Mouse (Mus musculus): ENCODE measurements around the gene Cfd. TPM values are rescaled to one million over a fixed set of nuclear protein-coding genes. Genes with fewer than 3 reads are reported as not detected.
A peak's percentile ranks its signal among the peaks of the same experiment; 100 is the strongest.

The Cfd gene
- polyA plus RNA-seq, 1 experiment from 2014 or later: not detected

GRCm38 (mm10) chr10:79855558-79856184 lies 35.0 kb upstream of the Cfd start:
- no peak for DNase-seq (ENCODE audit: low spot score)
- H3K4me3 ChIP-seq: peak overlapping the region; percentile 99
- H3K27me3 ChIP-seq (ENCODE audit: low read depth, poor library complexity, severe bottlenecking): no peaks in the 10 kb centered on the region
- no peaks in the 10 kb centered on the region for H3K9me3 ChIP-seq (replicated peaks)
- WGBS: 3% methylated on average over 10 of the region's 10 CpGs
- peak overlapping the region; percentile 100 for H3K27ac ChIP-seq
- peaks cover 66% of the 10 kb centered on the region for H3K4me1 ChIP-seq
- H3K36me3 ChIP-seq: peaks cover 49% of the 10 kb centered on the region

DNA sequence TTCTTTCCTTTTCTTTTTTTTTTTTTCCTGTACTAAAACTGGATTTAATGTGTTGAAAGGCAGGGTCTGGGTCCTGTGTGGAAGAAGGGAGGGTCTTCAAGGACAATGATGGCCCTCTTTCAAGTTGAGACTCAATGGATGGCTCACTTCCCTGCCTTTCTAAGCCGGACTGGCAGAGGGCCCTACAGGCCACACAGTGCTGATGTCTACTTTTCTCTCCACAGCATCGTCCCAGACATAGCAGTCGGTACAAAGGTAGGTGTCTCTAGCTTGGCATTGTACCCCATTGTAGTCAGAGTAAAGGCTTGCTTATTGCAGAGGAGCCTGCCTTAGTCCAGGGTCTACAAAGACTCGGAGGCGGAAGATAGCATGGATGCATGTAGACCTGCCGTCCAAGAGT lies 34.4 kb upstream of the Cfd start:
- Histone ChIP-seq H3K4me3 (peak overlapping the region; percentile 99), H3K27ac (peak overlapping the region; percentile 14; the same call in 1 of the 2 replicates), H3K9me3 (replicated peaks) (no peaks in the 10 kb centered on the region), H3K4me1 (peaks cover 69% of the 10 kb centered on the region), H3K36me3 (peaks cover 56% of the 10 kb centered on the region), H3K27me3 (ENCODE audit: low read depth, poor library complexity, severe bottlenecking) (no peaks in the 10 kb centered on the region)
- no peak for DNase-seq (ENCODE audit: low spot score)
- 67% methylated on average over 6 of the region's 6 CpGs for WGBS

DNA sequence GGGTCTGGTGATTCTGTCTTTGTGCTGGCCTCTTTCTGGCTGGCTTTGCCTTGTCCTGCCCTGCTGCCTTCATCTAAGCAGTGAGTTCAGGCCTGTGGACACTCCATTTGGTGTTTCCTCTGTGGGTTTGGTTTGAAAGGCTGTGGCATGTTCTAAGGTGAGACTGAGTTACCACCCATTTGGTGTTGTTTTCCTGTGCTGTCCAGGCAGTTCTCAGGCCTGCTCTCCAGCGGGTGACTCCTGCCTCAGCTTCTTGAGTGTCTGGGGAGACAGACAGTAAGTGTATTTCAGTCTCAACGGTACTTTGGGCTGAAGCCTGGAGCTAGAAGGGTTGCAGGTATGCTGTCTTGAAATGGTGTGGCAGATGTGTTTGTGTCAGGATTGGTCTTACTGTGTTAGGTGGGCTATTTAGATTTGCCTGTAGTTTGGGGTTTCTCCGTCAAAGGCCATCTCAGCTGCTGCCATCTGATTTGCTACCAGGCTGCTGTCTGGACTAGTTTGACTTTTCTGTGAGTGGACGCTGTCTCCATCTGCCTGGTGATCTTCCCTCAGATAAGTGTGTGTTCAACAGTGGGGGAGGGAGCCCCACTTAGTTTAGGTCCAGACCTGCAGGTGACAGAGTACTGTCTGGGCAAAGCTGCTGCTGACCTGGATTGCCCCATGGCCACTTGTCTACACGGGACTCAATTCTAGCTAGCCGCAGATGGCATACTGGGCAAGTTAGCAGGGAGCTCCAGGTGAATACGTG lies 33.8 kb upstream of the Cfd start:
- Histone ChIP-seq H3K9me3 (replicated peaks) (no peaks in the 10 kb centered on the region), H3K27me3 (ENCODE audit: low read depth, poor library complexity, severe bottlenecking) (no peaks in the 10 kb centered on the region), H3K27ac (peak overlapping the region; percentile 14; the same call in 1 of the 2 replicates), H3K4me3 (peak overlapping the region; percentile 99), H3K36me3 (peaks cover 62% of the 10 kb centered on the region), H3K4me1 (peaks cover 63% of the 10 kb centered on the region)
- no peak for DNase-seq (ENCODE audit: low spot score)
- 77% methylated on average over 7 of the region's 7 CpGs for WGBS

- 76% methylated on average over 4 of the region's 4 CpGs for WGBS
- Histone ChIP-seq H3K27me3 (ENCODE audit: low read depth, poor library complexity, severe bottlenecking) (no peaks in the 10 kb centered on the region), H3K27ac (no peak overlapping the region), H3K9me3 (replicated peaks) (no peaks in the 10 kb centered on the region), H3K4me1 (peaks cover 58% of the 10 kb centered on the region), H3K36me3 (peaks cover 67% of the 10 kb centered on the region), H3K4me3 (peak overlapping the region; percentile 99)
- no peak for DNase-seq (ENCODE audit: low spot score)
Measured at GRCm38 (mm10) chr10:79857452-79857811, 33.2 kb upstream of the Cfd start.

DNA sequence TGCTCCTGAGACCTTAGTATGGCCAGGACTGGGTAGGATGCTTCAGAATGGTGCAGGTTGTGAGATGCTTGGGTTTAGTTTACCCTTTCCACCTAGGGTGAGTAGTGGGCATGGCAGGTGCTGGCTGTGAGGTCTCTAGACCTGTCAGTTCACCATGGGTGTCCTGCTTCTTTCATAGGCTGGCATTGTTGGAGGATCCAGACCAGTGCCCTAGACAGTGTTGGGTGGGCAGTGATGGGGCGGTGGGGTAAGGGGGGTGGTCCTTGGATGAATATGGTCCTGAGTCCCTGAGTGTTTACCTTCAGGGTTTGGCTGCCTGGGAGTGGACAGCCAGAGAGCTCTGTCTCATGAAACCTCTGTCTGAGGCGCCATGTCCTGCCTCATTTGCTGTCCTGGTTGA lies 32.8 kb upstream of the Cfd start:
- WGBS: 77% methylated on average over 2 of the region's 2 CpGs
- H3K27ac ChIP-seq: no peak overlapping the region
- H3K4me3 ChIP-seq: peak overlapping the region; percentile 99
- peaks cover 72% of the 10 kb centered on the region for H3K36me3 ChIP-seq
- peaks cover 53% of the 10 kb centered on the region for H3K4me1 ChIP-seq
- no peak for DNase-seq (ENCODE audit: low spot score)
- H3K9me3 ChIP-seq (replicated peaks): no peaks in the 10 kb centered on the region
- H3K27me3 ChIP-seq (ENCODE audit: low read depth, poor library complexity, severe bottlenecking): no peaks in the 10 kb centered on the region

- no peak for DNase-seq (ENCODE audit: low spot score)
- WGBS: 83% methylated on average over 17 of the region's 17 CpGs
- no peak overlapping the region for H3K27ac ChIP-seq
- peaks cover 47% of the 10 kb centered on the region for H3K4me1 ChIP-seq
- peaks cover 78% of the 10 kb centered on the region for H3K36me3 ChIP-seq
- no peaks in the 10 kb centered on the region for H3K9me3 ChIP-seq (replicated peaks)
- H3K27me3 ChIP-seq (ENCODE audit: low read depth, poor library complexity, severe bottlenecking): no peaks in the 10 kb centered on the region
- peak overlapping the region; percentile 99; the same call in 1 of the 2 replicates for H3K4me3 ChIP-seq
Measured at GRCm38 (mm10) chr10:79858416-79859074, 32.1 kb upstream of the Cfd start.

- Histone ChIP-seq H3K27me3 (ENCODE audit: low read depth, poor library complexity, severe bottlenecking) (no peaks in the 10 kb centered on the region), H3K9me3 (replicated peaks) (no peaks in the 10 kb centered on the region), H3K27ac (no peak overlapping the region), H3K4me1 (peaks cover 47% of the 10 kb centered on the region), H3K4me3 (peak overlapping the region; percentile 10; the same call in 1 of the 2 replicates), H3K36me3 (peaks cover 84% of the 10 kb centered on the region)
- no peak for DNase-seq (ENCODE audit: low spot score)
- WGBS: 91% methylated on average over 11 of the region's 11 CpGs
Measured at GRCm38 (mm10) chr10:79859116-79859515, 31.5 kb upstream of the Cfd start.

DNA sequence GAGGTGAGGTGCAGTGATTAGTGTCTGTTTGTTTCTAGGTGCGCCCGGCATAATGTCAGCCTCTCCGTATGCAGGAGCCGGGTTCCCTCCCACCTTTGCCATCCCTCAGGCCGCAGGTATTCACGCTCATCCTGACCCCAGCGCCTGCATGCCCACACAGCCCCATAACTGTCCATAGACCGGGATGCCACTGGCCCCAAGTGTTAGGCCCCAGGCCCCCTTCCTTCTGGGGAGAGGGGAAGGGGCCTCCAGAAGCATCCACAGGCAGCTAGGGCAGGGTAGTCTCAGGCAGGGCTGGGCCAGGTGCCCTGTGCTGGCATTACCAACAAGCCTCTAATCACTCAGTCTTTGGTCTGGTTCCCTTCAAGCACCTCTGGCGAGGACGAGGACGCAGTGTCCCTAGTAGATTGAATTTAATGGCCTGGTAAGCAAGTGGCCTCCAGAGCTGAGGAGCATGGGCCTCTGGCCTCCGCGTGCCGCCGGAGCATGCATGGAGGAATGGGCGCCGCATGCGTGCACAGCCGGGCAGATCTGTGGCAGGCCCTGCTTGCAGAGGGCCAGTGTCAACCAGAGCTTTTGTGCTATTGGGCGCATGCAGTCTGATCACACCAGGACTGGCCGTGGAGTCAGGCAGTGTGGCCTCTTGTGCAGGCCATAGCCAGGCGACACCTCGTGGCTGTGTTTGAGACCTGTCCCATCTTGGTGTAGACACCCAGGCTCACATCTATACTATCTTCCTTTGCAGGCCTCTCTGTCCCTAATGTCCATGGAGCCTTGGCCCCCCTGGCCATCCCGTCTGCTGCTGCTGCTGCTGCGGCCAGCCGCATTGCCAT lies 30.4 kb upstream of the Cfd start:
- 91% methylated on average over 26 of the region's 26 CpGs for WGBS
- Histone ChIP-seq H3K4me1 (peaks cover 46% of the 10 kb centered on the region), H3K27ac (no peak overlapping the region), H3K36me3 (peaks cover 96% of the 10 kb centered on the region), H3K27me3 (ENCODE audit: low read depth, poor library complexity, severe bottlenecking) (no peaks in the 10 kb centered on the region), H3K4me3 (peak overlapping the region; percentile 2; the same call in 1 of the 2 replicates), H3K9me3 (replicated peaks) (no peaks in the 10 kb centered on the region)
- no peak for DNase-seq (ENCODE audit: low spot score)

DNA sequence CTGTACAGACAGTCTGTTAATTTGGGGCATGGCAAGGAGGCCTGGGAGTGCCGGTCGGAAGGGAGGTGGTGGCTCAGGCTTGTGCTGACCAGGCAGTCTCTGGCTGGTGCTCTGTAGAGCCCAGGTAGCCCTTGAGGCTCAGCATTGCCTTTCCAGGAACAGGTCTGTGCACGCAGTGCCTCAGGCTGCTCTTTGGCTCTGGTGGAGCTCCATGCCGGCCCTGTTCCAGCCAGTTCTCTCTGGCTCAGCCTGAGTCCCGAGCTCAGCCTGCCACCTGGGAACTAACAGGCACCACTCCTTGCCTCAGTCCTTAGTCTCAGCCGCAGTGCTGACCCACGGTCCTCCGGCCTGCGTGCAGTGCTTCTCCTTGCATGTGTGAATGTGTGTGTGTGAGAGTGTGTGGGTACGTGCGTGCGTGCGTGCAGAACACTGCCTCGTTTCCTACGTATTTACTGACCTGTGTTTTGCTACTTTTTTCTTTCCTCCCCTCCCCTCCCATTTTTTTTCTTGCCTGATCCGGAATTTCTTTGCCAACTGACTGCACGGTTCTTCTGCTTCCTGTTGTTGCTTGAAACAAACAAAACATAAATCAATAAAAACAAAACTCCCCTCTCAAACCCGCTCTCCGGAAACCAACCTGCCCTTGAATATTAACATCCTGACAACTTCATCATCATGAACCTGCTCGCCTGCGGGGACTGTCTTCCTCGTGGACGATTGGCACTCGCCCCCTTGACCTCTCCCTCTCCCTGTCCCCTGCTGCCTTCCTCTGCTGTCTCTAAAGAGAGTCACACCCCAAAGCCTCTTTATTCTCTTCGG lies 29.2 kb upstream of the Cfd start:
- Histone ChIP-seq H3K4me1 (peaks cover 42% of the 10 kb centered on the region), H3K4me3 (no peak overlapping the region), H3K9me3 (replicated peaks) (no peaks in the 10 kb centered on the region), H3K27me3 (ENCODE audit: low read depth, poor library complexity, severe bottlenecking) (no peaks in the 10 kb centered on the region), H3K36me3 (peaks cover 100% of the 10 kb centered on the region), H3K27ac (no peak overlapping the region)
- WGBS: 86% methylated on average over 25 of the region's 25 CpGs
- no peak for DNase-seq (ENCODE audit: low spot score)

DNA sequence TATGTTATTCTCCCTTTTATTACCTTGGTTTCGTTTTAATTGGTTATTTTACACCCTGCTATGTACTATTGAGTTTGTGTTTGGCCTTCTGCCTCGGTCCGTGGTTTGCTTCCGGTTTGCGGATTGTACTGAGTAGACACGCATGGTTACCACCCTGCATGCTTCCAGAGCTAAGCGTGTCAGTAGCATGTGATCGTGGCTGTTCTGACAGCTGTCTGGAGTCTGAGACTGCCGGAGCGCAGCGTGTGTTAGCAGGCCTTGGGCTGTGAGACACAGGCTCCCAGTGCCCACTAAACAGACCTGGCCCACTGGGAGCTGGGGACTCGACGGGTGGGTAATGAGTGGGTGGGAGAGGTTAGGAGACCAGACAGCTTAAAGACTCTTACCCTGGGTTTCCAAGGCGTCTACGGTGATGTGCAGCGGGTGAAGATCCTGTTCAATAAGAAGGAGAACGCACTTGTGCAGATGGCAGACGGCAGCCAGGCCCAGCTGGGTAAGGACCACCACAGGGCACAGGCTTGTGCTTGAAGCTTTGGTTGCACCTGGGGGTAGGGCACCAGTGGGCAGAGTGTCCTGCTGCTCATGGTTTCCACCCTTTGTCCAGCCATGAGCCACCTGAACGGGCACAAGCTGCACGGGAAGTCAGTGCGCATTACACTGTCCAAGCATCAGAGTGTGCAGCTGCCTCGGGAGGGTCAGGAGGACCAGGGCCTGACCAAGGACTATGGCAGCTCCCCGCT lies 28.4 kb upstream of the Cfd start:
- Histone ChIP-seq H3K4me3 (no peak overlapping the region), H3K27ac (no peak overlapping the region), H3K4me1 (peaks cover 42% of the 10 kb centered on the region), H3K9me3 (replicated peaks) (no peaks in the 10 kb centered on the region), H3K27me3 (ENCODE audit: low read depth, poor library complexity, severe bottlenecking) (no peaks in the 10 kb centered on the region), H3K36me3 (peaks cover 100% of the 10 kb centered on the region)
- whole genome bisulfite sequencing: 92% methylated on average over 23 of the region's 23 CpGs
- no peak for DNase-seq (ENCODE audit: low spot score)

DNA sequence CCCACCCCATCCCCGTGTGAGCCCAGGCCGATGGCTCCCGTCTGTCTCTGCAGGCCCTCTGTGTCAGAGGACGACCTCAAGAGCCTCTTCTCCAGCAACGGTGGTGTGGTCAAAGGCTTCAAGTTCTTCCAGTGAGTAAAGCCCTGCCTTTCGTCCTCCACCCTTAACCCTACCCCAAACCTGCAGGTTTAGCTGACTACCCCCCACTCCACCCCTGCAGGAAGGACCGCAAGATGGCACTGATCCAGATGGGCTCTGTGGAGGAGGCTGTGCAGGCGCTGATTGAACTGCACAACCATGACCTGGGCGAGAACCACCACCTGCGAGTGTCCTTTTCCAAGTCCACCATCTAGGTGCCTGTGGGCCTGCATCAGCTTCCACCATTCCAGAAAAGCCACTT lies 27.7 kb upstream of the Cfd start:
- Histone ChIP-seq H3K36me3 (peaks cover 98% of the 10 kb centered on the region), H3K27me3 (ENCODE audit: low read depth, poor library complexity, severe bottlenecking) (no peaks in the 10 kb centered on the region), H3K4me1 (peaks cover 38% of the 10 kb centered on the region), H3K27ac (no peak overlapping the region), H3K9me3 (replicated peaks) (no peaks in the 10 kb centered on the region), H3K4me3 (no peak overlapping the region)
- DNase-seq (ENCODE audit: low spot score): no peak
- 82% methylated on average over 10 of the region's 10 CpGs for WGBS
